Mouse (Mus musculus) kidney, embryonic 16.5 days (tissue): ENCODE data around the gene Scnm1. TPM values are rescaled to one million over a fixed set of nuclear protein-coding genes. Genes with fewer than 3 reads are reported as not detected.

Source experiments
- ATAC-seq: fragments of 200-750 bp; cut with Nextera tagmentation; 2 replicates; pipeline ENCODE4 v1.8.0; 2017; ENCODE audit warnings: moderate TSS enrichment; ENCODE audit not compliant: low FRiP score, low TSS enrichment
- H3K27ac ChIP-seq: fragments of 300-500 bp; sonication (generic); 2 replicates; pipeline ENCODE4 v1.5.1; 2014; ENCODE audit warnings: low read length
- H3K27me3 ChIP-seq: fragments of 300-500 bp; sonication (generic); 2 replicates; pipeline ENCODE4 v1.6.1; 2014; ENCODE audit warnings: low read length, control low read depth, mixed read lengths; ENCODE audit not compliant: insufficient read depth
- H3K36me3 ChIP-seq: fragments of 300-500 bp; sonication (generic); 2 replicates; pipeline ENCODE4 v1.6.1; 2014; ENCODE audit warnings: low read length, control low read depth, mixed read lengths; ENCODE audit not compliant: insufficient read depth
- H3K4me1 ChIP-seq: fragments of 300-500 bp; sonication (generic); 2 replicates; pipeline ENCODE4 v1.6.1; 2014; ENCODE audit warnings: low read length, control low read depth, mixed read lengths; ENCODE audit not compliant: insufficient read depth
- H3K4me2 ChIP-seq: fragments of 300-500 bp; sonication (generic); replicated peaks from 2 replicates; pipeline ENCODE4 v1.6.1; 2014; ENCODE audit warnings: low read depth, low read length
- H3K4me3 ChIP-seq: fragments of 300-500 bp; sonication (generic); 2 replicates; pipeline ENCODE4 v1.5.1; 2014; ENCODE audit warnings: mild to moderate bottlenecking, low read length
- H3K9ac ChIP-seq: fragments of 300-500 bp; sonication (generic); replicated peaks from 2 replicates; pipeline ENCODE4 v1.6.1; 2014; ENCODE audit warnings: low read length
- H3K9me3 ChIP-seq: fragments of 300-500 bp; sonication (generic); 2 replicates; pipeline ENCODE4 v1.6.1; 2016; ENCODE audit warnings: low read length, control low read depth
- WGBS: fragments of 180-500 bp; shearing (Covaris S2); extraction: QIAGEN DNeasy Blood & Tissue Kit; methylation state at CpG from one replicate; pipeline ENCODE4 v1.1.7; 2014; 5-methylcytosine and 5-hydroxymethylcytosine counted together
- polyA plus RNA-seq: library from polyadenylated mRNA; unstranded; fragments of >200 nt; fragmentation: Nextera tagmentation; extraction: Ambion mirVana; gene quantifications from 2 replicates; pipeline ENCODE4 v1.2.1, GENCODE M21; 2015

Scnm1 gene
- polyA plus RNA-seq, 1 experiment from 2014 or later: 71.6 TPM

- WGBS: 67% methylated on average over 6 of the region's 6 CpGs
- no peak overlapping the region for H3K27ac ChIP-seq
- peaks cover 13% of the 10 kb centered on the region; the same call in 1 of the 2 replicates for H3K4me1 ChIP-seq
- ATAC-seq: no peak
- no peak overlapping the region for H3K4me3 ChIP-seq
- H3K4me2 ChIP-seq: no peak overlapping the region
- no peaks in the 10 kb centered on the region for H3K9me3 ChIP-seq
- no peak overlapping the region for H3K9ac ChIP-seq
- H3K36me3 ChIP-seq: peaks cover 33% of the 10 kb centered on the region
- H3K27me3 ChIP-seq: peaks cover 25% of the 10 kb centered on the region
Measured at GRCm38 (mm10) chr3:95171105-95171504, 37.3 kb upstream of the Scnm1 start.

- ATAC-seq: no peak
- no peaks in the 10 kb centered on the region for H3K9me3 ChIP-seq
Measured at GRCm38 (mm10) chr3:95169996-95170395, 36.2 kb upstream of the Scnm1 start.

GRCm38 (mm10) chr3:95164840-95165239 is 31.0 kb upstream of the Scnm1 start:
- Histone ChIP-seq H3K36me3 (peaks cover 12% of the 10 kb centered on the region; the same call in 1 of the 2 replicates), H3K27ac (no peak overlapping the region), H3K9ac (no peak overlapping the region), H3K4me2 (no peak overlapping the region), H3K4me3 (no peak overlapping the region), H3K9me3 (no peaks in the 10 kb centered on the region), H3K27me3 (peaks cover under 1% of the 10 kb centered on the region; the same call in 1 of the 2 replicates), H3K4me1 (peaks cover 18% of the 10 kb centered on the region)
- no peak for ATAC-seq
- WGBS: 81% methylated on average over 5 of the region's 5 CpGs

More at GRCm38 (mm10) chr3:95169996-95170395, 36.2 kb upstream of the Scnm1 start:
- Histone ChIP-seq H3K4me1 (peaks cover 13% of the 10 kb centered on the region; the same call in 1 of the 2 replicates), H3K4me2 (no peak overlapping the region), H3K9ac (no peak overlapping the region), H3K27me3 (peaks cover 25% of the 10 kb centered on the region), H3K27ac (no peak overlapping the region), H3K36me3 (peaks cover 33% of the 10 kb centered on the region), H3K4me3 (no peak overlapping the region)
- 93% methylated on average over 10 of the region's 10 CpGs for WGBS

GRCm38 (mm10) chr3:95164256-95164550 is 30.4 kb upstream of the Scnm1 start:
- Histone ChIP-seq H3K27me3 (no peaks in the 10 kb centered on the region), H3K36me3 (peaks cover 6% of the 10 kb centered on the region; the same call in 1 of the 2 replicates), H3K4me1 (peaks cover 23% of the 10 kb centered on the region), H3K9me3 (no peaks in the 10 kb centered on the region), H3K4me2 (no peak overlapping the region), H3K9ac (no peak overlapping the region), H3K4me3 (no peak overlapping the region), H3K27ac (no peak overlapping the region)
- ATAC-seq: no peak
- WGBS: 77% methylated on average over 5 of the region's 5 CpGs

- no peak overlapping the region for H3K4me2 ChIP-seq
- H3K27ac ChIP-seq: no peak overlapping the region
- no peaks in the 10 kb centered on the region for H3K27me3 ChIP-seq
- no peak overlapping the region for H3K9ac ChIP-seq
- no peak for ATAC-seq
- H3K36me3 ChIP-seq: peaks cover 6% of the 10 kb centered on the region; the same call in 1 of the 2 replicates
- H3K9me3 ChIP-seq: no peaks in the 10 kb centered on the region
- WGBS: 62% methylated on average over 11 of the region's 11 CpGs
- no peak overlapping the region for H3K4me3 ChIP-seq
- H3K4me1 ChIP-seq: peaks cover 23% of the 10 kb centered on the region
Measured at GRCm38 (mm10) chr3:95163419-95164255, 29.8 kb upstream of the Scnm1 start.

GRCm38 (mm10) chr3:95162345-95162628 is 28.5 kb upstream of the Scnm1 start:
- Histone ChIP-seq H3K27ac (no peak overlapping the region), H3K4me3 (no peak overlapping the region), H3K9ac (no peak overlapping the region), H3K4me2 (peak overlapping the region; percentile 84), H3K36me3 (peaks cover 6% of the 10 kb centered on the region; the same call in 1 of the 2 replicates), H3K9me3 (no peaks in the 10 kb centered on the region), H3K4me1 (peaks cover 23% of the 10 kb centered on the region), H3K27me3 (no peaks in the 10 kb centered on the region)
- no peak for ATAC-seq
- 63% methylated on average over 2 of the region's 2 CpGs for WGBS

- Histone ChIP-seq H3K9ac (peak overlapping the region; percentile 69), H3K27ac (no peak overlapping the region), H3K4me2 (peak overlapping the region; percentile 84), H3K9me3 (no peaks in the 10 kb centered on the region), H3K4me3 (peak overlapping the region; percentile 68), H3K27me3 (no peaks in the 10 kb centered on the region), H3K36me3 (peaks cover under 1% of the 10 kb centered on the region; the same call in 1 of the 2 replicates), H3K4me1 (peaks cover 23% of the 10 kb centered on the region)
- no peak for ATAC-seq
- 9% methylated on average over 9 of the region's 9 CpGs for WGBS
Measured at GRCm38 (mm10) chr3:95161618-95162344, 28.0 kb upstream of the Scnm1 start.

GRCm38 (mm10) chr3:95161041-95161551 is 27.3 kb upstream of the Scnm1 start:
- H3K4me3 ChIP-seq: peak overlapping the region; percentile 68
- H3K4me1 ChIP-seq: peaks cover 23% of the 10 kb centered on the region
- H3K27me3 ChIP-seq: no peaks in the 10 kb centered on the region
- H3K27ac ChIP-seq: no peak overlapping the region
- peak overlapping the region; percentile 69 for H3K9ac ChIP-seq
- ATAC-seq: peak; percentile 32
- 0% methylated on average over 28 of the region's 30 CpGs for WGBS
- H3K9me3 ChIP-seq: no peaks in the 10 kb centered on the region
- no peaks in the 10 kb centered on the region for H3K36me3 ChIP-seq
- H3K4me2 ChIP-seq: peak overlapping the region; percentile 84

GRCm38 (mm10) chr3:95159987-95160963 is 26.5 kb upstream of the Scnm1 start, which contains the start of gene Sema6c:
TSS of gene Sema6c (plus strand) at chr3:95160457.
- H3K4me3 ChIP-seq: peak within 1 kb of the TSS; percentile 68
- H3K36me3 ChIP-seq: no peaks in the 10 kb centered on the region
- 0% methylated on average over 64 of the region's 66 CpGs for WGBS
- peak within 1 kb of the TSS; percentile 84 for H3K4me2 ChIP-seq
- peaks cover 23% of the 10 kb centered on the region for H3K4me1 ChIP-seq
- no peaks in the 10 kb centered on the region for H3K27me3 ChIP-seq
- H3K9ac ChIP-seq: peak within 1 kb of the TSS; percentile 69
- H3K27ac ChIP-seq: no peak within 1 kb of the TSS
- ATAC-seq: peak; percentile 98
- H3K9me3 ChIP-seq: no peaks in the 10 kb centered on the region
